Mouse (Mus musculus) B cell, adult (primary cell): ENCODE data around the gene Apod. TPM values are rescaled to one million over a fixed set of nuclear protein-coding genes. Genes with fewer than 3 reads are reported as not detected.

ENCODE experiments used
- total RNA-seq: library from RNA; stranded (reverse); gene quantifications from 4 replicates; pipeline ENCODE4 v1.2.4, GENCODE M21; 2023; ENCODE audit not compliant: inconsistent age

Apod gene
- total RNA-seq = not detected in 4 replicates

GRCm38 (mm10) chr16:31314497-31315233 lies at the start of gene Apod:
Gene Apod, minus strand, starts transcription at chr16:31314808.

DNA sequence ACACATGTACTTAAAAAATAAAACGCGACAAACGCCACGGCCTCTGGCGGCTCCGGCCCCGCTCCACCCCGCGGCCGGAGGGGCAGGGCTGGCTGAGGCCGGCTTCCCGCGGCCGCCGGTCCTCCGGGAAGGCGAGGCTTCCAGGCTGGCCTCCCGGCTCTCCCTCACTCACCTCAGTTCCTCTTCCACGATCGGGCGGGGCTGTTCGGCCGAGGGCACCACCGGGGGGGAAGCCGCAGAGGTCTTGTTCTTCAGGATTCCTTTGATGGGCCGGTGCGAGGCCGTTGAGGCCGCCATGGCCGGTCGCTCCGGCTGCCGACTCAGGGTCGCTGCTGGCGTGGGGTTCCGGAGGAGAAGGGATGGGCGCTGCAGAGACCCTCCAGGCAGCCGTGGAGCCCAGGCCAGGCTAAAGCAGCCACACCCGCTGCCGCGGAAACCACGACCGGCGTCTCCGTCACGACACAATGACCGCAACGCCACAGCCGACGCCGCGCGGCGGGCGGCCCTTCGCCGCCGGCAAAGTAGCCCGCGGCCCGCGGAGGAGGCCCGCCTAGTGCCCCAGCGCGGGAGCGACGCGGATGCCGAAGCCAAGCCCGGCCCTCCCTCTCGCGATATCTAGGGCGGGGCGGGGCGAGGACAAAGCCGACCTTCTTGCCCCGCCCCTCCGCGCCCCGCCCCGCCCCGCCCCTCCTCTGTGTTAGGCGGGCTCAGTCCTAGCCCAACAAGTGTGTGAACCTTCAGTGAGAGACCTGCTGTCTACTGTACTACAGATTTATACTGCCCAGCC lies 39.7 kb downstream of the Apod start, which contains the start of gene Ppp1r2:
Gene Ppp1r2 (minus strand): TSS at position 604 of the 787 bp plus-strand sequence.

Other genes starting within 250 kb of the Apod start
- 17.2 to 22.2 TPM (median 18.0 TPM) in 4 replicates for gene Xxylt1, start 233.4 kb downstream of the Apod start, total RNA-seq
- gene Acap2, start 113.6 kb downstream of the Apod start, total RNA-seq = 64.2 to 66.8 TPM (median 65.3 TPM) in 4 replicates
- gene Ppp1r2, start 39.5 kb downstream of the Apod start, total RNA-seq = 46.5 to 57.6 TPM (median 49.0 TPM) in 4 replicates
- 7.4 to 11.8 TPM (median 9.3 TPM) in 4 replicates for gene Bdh1, start 107.5 kb upstream of the Apod start, total RNA-seq